Mouse (Mus musculus) forebrain, embryonic 13.5 days (tissue): Measurements from ENCODE around the gene Slc5a10. TPM values are rescaled to one million over a fixed set of nuclear protein-coding genes. Genes with fewer than 3 reads are reported as not detected.

Source experiments
- ATAC-seq: fragments of 200-750 bp; cut with Nextera tagmentation; 2 replicates; pipeline ENCODE4 v1.8.0; 2017
- H3K27ac ChIP-seq: fragments of 300-500 bp; sonication (generic); 2 replicates; pipeline ENCODE4 v1.5.1; 2015; ENCODE audit warnings: inconsistent platforms, mild to moderate bottlenecking, moderate library complexity
- H3K27me3 ChIP-seq: fragments of 300-500 bp; sonication (generic); 2 replicates; pipeline ENCODE4 v1.6.1; 2015; ENCODE audit warnings: mild to moderate bottlenecking, inconsistent platforms
- H3K36me3 ChIP-seq: fragments of 300-500 bp; sonication (generic); 2 replicates; pipeline ENCODE4 v1.6.1; 2015; ENCODE audit warnings: mild to moderate bottlenecking, inconsistent platforms; ENCODE audit not compliant: poor library complexity, severe bottlenecking
- H3K4me1 ChIP-seq: fragments of 300-500 bp; sonication (generic); 2 replicates; pipeline ENCODE4 v1.6.1; 2015; ENCODE audit warnings: inconsistent platforms
- H3K4me2 ChIP-seq: fragments of 300-500 bp; sonication (generic); 2 replicates; pipeline ENCODE4 v1.6.1; 2015; ENCODE audit warnings: inconsistent platforms, mild to moderate bottlenecking, moderate library complexity
- H3K4me3 ChIP-seq: fragments of 300-500 bp; sonication (generic); 2 replicates; pipeline ENCODE4 v1.5.1; 2015; ENCODE audit warnings: mild to moderate bottlenecking, inconsistent platforms
- H3K9ac ChIP-seq: fragments of 300-500 bp; sonication (generic); 2 replicates; pipeline ENCODE4 v1.6.1; 2015; ENCODE audit warnings: mild to moderate bottlenecking, inconsistent platforms
- H3K9me3 ChIP-seq: fragments of 300-500 bp; sonication (generic); replicated peaks from 2 replicates; pipeline ENCODE4 v1.6.1; 2016; ENCODE audit warnings: inconsistent platforms
- WGBS: fragments of 180-500 bp; shearing (Covaris S2); methylation state at CpG from one replicate; pipeline ENCODE4 v1.1.7; 2015; 5-methylcytosine and 5-hydroxymethylcytosine counted together
- polyA plus RNA-seq: library from polyadenylated mRNA; unstranded; fragments of >200 nt; fragmentation: Nextera tagmentation; extraction: Ambion mirVana; gene quantifications from 2 replicates; pipeline ENCODE4 v1.2.1, GENCODE M21; 2015

Slc5a10 gene
- polyA plus RNA-seq, 1 experiment from 2014 or later: not detected

DNA sequence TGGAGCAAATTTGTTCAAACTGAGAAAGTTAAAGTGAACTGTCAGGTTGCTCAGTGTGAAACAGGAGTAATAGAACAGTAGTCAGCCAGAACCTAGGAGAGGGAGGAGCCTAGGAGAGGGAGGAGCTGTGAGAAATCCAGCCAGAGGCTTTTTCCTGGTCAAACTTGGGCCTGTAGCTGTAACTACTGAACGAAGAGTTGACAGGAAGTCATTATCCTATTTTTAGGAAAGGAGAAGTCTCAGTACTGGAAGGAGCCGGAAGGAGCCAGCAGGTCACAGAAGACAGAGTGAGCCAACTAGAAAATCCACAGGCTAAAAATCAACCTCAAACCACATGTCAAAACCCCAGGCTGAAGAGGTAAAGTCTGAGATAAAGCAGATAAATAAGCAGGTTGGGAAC is 7.4 kb upstream of the Slc5a10 start:
- H3K4me3 ChIP-seq: no peak overlapping the region
- peaks cover 67% of the 10 kb centered on the region for H3K36me3 ChIP-seq
- no peak overlapping the region for H3K4me2 ChIP-seq
- no peaks in the 10 kb centered on the region for H3K4me1 ChIP-seq
- no peak overlapping the region for H3K9ac ChIP-seq
- H3K27ac ChIP-seq: no peak overlapping the region
- WGBS: 88% methylated on average over 2 of the region's 2 CpGs
- no peaks in the 10 kb centered on the region for H3K27me3 ChIP-seq
- H3K9me3 ChIP-seq: no peaks in the 10 kb centered on the region
- ATAC-seq: no peak

DNA sequence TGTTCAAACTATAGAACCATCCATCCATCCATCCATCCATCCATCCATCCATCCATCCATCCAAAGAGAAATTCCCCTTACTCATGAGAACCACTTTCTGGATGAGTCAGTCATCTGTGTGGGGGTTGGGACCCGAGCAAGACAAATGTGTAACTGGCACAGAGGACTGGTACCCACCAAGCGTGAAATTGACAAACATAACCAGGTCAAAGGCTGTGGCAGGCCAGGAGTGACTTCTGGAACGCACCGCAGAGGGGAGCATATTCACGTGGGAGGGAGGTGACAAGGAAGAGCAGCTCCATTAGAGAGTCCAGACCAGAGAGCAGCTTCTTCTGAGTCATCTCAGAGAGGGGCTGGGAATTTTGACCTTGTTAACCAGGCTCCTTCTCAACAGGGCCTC is 1.5 kb upstream of the Slc5a10 start:
- Histone ChIP-seq H3K27ac (no peak overlapping the region), H3K4me3 (no peak overlapping the region), H3K9ac (no peak overlapping the region), H3K36me3 (peaks cover 14% of the 10 kb centered on the region), H3K4me2 (no peak overlapping the region), H3K9me3 (no peaks in the 10 kb centered on the region), H3K4me1 (no peaks in the 10 kb centered on the region), H3K27me3 (no peaks in the 10 kb centered on the region)
- WGBS: 87% methylated on average over 5 of the region's 5 CpGs
- ATAC-seq: no peak

DNA sequence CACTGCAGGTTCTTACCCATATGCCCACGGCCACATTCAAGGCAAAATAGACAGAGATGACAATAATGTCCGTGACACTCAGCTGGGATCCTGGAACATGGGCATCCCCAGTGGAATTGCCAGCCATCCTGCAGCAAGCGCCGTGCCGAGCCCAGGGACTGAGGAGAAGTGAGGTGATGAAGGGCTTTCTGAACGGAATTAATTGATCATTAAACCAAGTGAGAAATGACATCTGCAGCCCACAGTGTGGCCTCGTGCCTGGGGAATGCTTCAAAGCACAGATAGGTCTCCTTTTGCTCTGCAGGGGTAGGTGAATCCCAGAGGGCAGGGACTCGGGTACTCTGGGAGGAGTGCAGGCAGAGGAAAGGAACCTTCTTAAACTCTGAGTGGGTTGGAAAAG is 800 bp downstream of the Slc5a10 start:
- H3K27me3 ChIP-seq: no peaks in the 10 kb centered on the region
- WGBS: 70% methylated on average over 8 of the region's 8 CpGs
- no peak overlapping the region for H3K9ac ChIP-seq
- no peak overlapping the region for H3K4me2 ChIP-seq
- no peaks in the 10 kb centered on the region for H3K9me3 ChIP-seq
- H3K36me3 ChIP-seq: no peaks in the 10 kb centered on the region
- peaks cover 4% of the 10 kb centered on the region; the same call in 1 of the 2 replicates for H3K4me1 ChIP-seq
- H3K27ac ChIP-seq: no peak overlapping the region
- no peak for ATAC-seq
- H3K4me3 ChIP-seq: no peak overlapping the region

GRCm38 (mm10) chr11:61719387-61719786 is 1.2 kb downstream of the Slc5a10 start:
- 70% methylated on average over 3 of the region's 3 CpGs for WGBS
- Histone ChIP-seq H3K27ac (no peak overlapping the region), H3K9ac (no peak overlapping the region), H3K4me2 (no peak overlapping the region), H3K27me3 (no peaks in the 10 kb centered on the region), H3K4me1 (peaks cover 4% of the 10 kb centered on the region; the same call in 1 of the 2 replicates), H3K9me3 (no peaks in the 10 kb centered on the region), H3K4me3 (no peak overlapping the region), H3K36me3 (no peaks in the 10 kb centered on the region)
- no peak for ATAC-seq

- Histone ChIP-seq H3K9ac (no peak overlapping the region), H3K27me3 (no peaks in the 10 kb centered on the region), H3K4me1 (peaks cover 4% of the 10 kb centered on the region; the same call in 1 of the 2 replicates), H3K4me3 (no peak overlapping the region), H3K4me2 (no peak overlapping the region), H3K36me3 (no peaks in the 10 kb centered on the region), H3K27ac (no peak overlapping the region), H3K9me3 (no peaks in the 10 kb centered on the region)
- WGBS: 52% methylated on average over 5 of the region's 5 CpGs
- ATAC-seq: no peak
Measured at GRCm38 (mm10) chr11:61717990-61718389, 2.6 kb downstream of the Slc5a10 start.

DNA sequence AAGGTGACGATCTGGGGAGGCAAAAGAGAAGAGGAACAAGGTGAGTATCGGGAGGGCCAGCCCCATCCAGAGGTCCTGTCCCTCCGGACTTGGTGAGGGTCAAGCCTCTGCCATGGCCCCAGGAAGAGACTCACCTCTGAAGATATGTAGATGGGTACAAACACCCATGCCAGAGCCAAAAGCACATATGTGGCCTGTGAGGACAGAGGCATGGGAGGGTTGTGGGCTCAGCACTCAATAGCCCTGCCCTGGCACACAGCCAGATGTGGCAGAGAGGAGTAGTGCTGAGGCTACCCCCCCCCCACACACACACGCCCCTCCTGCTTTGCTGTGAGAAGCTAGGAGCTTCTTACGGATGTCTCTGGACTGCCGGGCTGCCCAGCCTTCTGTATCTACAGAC is 5.5 kb downstream of the Slc5a10 start:
- 70% methylated on average over 6 of the region's 6 CpGs for WGBS
- H3K36me3 ChIP-seq: no peaks in the 10 kb centered on the region
- no peak overlapping the region for H3K4me3 ChIP-seq
- H3K27ac ChIP-seq: no peak overlapping the region
- 0 out of 2 replicates have a peak, but pooled peaks have one; percentile 45 for ATAC-seq
- no peak overlapping the region for H3K9ac ChIP-seq
- no peak overlapping the region for H3K4me2 ChIP-seq
- no peaks in the 10 kb centered on the region for H3K9me3 ChIP-seq
- H3K27me3 ChIP-seq: no peaks in the 10 kb centered on the region
- H3K4me1 ChIP-seq: peaks cover 4% of the 10 kb centered on the region; the same call in 1 of the 2 replicates

DNA sequence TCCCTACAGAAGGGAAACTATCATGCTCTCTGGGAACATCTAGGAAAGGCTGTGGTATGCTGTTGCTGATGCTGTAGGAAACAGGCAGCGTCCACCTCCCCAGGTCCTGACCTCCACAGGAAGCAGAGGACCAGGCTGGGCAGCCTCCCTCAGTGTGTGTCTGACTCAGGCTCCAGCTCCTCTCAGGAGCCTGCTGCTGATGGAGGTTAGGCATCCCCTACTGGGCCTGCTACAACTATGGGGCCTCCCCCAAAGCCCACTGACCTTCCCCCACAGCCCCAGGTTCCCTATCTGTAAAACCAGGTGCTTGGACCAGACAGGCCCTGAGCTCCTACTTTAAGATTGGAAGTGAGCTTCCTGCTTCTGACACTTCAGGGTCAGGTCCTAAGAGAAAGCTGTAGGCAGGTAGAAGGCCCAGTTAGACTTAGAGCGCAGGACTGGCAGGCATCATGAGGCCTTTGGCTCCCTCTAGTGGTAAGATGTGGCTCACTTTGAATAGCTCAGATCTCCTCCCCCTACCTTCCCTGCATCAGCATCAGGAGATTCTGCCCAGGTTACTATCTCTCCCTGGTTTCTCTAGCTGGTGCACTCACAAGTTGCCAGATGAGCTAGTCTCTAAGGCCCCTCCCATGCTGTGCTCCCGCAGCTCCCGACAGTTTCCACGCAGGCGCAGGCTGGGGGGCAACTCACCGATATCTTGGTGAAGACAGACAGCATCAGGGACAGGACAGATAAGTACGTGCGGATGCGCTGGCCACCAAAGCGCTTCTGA is 6.1 kb downstream of the Slc5a10 start:
- H3K27ac ChIP-seq: no peak overlapping the region
- no peak overlapping the region for H3K9ac ChIP-seq
- H3K4me2 ChIP-seq: no peak overlapping the region
- no peak overlapping the region for H3K4me3 ChIP-seq
- ATAC-seq: peak; percentile 79
- WGBS: 48% methylated on average over 11 of the region's 11 CpGs
- peaks cover 4% of the 10 kb centered on the region; the same call in 1 of the 2 replicates for H3K4me1 ChIP-seq
- H3K9me3 ChIP-seq: no peaks in the 10 kb centered on the region
- H3K36me3 ChIP-seq: no peaks in the 10 kb centered on the region
- no peaks in the 10 kb centered on the region for H3K27me3 ChIP-seq

DNA sequence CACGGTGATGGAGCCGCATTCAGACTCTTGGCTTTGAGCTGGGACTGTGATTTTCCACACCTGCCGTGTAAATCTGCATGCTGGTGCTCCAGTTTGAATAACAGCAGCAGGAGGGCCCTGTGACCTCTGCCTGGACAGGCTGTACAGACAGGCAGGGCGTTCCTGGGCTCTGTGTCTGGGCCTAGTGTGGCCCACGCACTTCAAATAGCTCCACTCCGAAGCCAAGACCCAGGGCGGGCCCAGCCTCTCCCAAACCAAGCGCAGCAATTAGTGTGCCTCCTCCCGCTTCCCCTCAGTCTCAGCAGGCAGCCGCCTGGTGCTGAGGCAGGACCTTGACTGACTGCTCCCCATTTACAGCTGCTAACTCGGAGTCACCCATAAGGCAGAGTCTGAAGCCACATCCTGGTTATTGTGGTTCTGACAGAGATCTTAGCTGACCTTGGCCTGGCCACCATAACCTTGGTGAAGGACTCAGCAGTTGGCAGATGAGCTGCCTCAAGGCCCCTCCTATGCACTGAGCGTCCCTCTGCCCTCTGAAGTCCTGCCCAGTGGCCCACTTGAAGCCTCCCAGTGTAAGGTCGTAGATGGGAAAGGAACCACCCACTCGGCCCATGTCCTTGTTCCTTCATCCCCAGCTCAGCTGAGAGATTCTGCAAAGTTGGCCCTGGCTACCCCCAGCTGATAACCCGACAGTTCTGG is 7.3 kb downstream of the Slc5a10 start:
- Histone ChIP-seq H3K4me1 (peaks cover 4% of the 10 kb centered on the region; the same call in 1 of the 2 replicates), H3K36me3 (no peaks in the 10 kb centered on the region), H3K4me2 (no peak overlapping the region), H3K27me3 (no peaks in the 10 kb centered on the region), H3K27ac (no peak overlapping the region), H3K9ac (no peak overlapping the region), H3K9me3 (no peaks in the 10 kb centered on the region), H3K4me3 (no peak overlapping the region)
- 62% methylated on average over 15 of the region's 15 CpGs for WGBS
- no peak for ATAC-seq

DNA sequence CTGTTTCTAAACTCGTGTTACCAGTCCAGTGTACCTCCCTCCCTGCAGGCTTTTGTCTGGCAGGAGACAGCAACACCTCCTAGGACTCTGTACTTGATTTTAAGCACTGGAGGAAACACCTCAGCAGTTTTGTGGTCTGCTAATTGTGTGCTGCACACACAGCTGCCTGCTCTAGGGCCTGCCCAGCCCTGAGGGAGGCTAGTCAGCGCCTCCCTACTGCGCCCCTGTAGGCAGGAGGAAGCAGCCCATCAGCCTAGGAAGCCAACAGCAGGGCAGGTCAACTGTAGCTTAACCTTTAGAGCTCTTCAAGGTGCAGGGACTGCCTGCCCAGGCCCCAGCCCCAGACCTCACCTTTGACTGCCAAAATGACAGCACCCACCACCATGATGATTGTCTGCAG is 11.7 kb downstream of the Slc5a10 start:
- H3K27me3 ChIP-seq: no peaks in the 10 kb centered on the region
- no peak for ATAC-seq
- 68% methylated on average over 3 of the region's 3 CpGs for WGBS

DNA sequence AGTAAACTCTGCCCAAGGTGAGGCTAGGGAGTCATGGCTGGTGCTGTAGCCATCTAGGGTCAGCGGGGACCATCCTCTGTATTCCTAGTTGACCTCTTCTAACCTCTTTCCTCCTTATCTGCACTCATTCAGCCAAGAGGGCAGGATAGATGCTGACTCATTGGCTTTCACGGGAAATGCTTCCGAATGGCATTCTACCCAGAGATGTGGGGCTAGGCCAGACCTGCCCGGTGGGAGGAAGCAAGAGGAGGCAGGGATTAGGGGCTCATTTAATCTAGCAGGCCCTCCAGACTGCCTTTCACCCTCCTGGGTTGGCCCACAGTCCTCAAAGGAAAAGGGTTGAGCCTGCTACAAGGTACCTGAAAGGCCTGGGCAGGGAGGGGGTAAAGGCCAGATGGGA is 14.4 kb downstream of the Slc5a10 start:
- no peaks in the 10 kb centered on the region for H3K4me1 ChIP-seq
- H3K4me2 ChIP-seq: no peak overlapping the region
- ATAC-seq: no peak
- H3K36me3 ChIP-seq: no peaks in the 10 kb centered on the region
- H3K27ac ChIP-seq: no peak overlapping the region
- H3K27me3 ChIP-seq: no peaks in the 10 kb centered on the region
- no peak overlapping the region for H3K9ac ChIP-seq
- no peak overlapping the region for H3K4me3 ChIP-seq
- 50% methylated on average over 4 of the region's 4 CpGs for WGBS
- no peaks in the 10 kb centered on the region for H3K9me3 ChIP-seq

More for the DNA sequence above, 11.7 kb downstream of the Slc5a10 start:
- Histone ChIP-seq H3K9ac (no peak overlapping the region), H3K9me3 (no peaks in the 10 kb centered on the region), H3K36me3 (no peaks in the 10 kb centered on the region), H3K4me3 (no peak overlapping the region), H3K27ac (no peak overlapping the region), H3K4me1 (no peaks in the 10 kb centered on the region), H3K4me2 (no peak overlapping the region)

DNA sequence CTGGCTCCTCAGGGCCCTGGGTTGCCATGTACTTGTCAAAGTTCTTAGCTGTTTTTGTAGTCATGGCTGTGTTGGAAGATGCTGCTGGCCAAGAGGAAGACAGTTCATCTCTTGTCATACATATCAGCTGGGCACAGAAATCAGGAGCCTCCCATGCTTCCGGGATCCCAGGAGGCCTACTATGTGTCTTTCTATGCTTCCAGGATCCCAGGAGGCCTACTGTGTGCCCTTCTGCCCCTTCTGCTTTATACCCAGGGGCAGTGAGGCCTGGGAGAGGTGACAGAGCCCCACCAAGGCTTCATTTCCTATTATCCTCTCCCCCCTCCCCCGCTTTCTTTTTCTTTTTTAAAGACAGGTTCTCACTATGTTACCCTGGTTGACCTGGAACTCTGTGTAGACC is 15.0 kb downstream of the Slc5a10 start:
- Histone ChIP-seq H3K4me2 (no peak overlapping the region), H3K9me3 (no peaks in the 10 kb centered on the region), H3K27me3 (no peaks in the 10 kb centered on the region), H3K4me1 (no peaks in the 10 kb centered on the region), H3K9ac (no peak overlapping the region), H3K4me3 (no peak overlapping the region), H3K36me3 (no peaks in the 10 kb centered on the region), H3K27ac (no peak overlapping the region)
- ATAC-seq: no peak
- WGBS: 100% methylated on average over 2 of the region's 2 CpGs

- 93% methylated on average over 5 of the region's 5 CpGs for WGBS
- H3K9me3 ChIP-seq: no peaks in the 10 kb centered on the region
- no peak overlapping the region for H3K9ac ChIP-seq
- no peaks in the 10 kb centered on the region for H3K27me3 ChIP-seq
- no peak overlapping the region for H3K4me2 ChIP-seq
- H3K4me1 ChIP-seq: peaks cover 9% of the 10 kb centered on the region
- H3K4me3 ChIP-seq: no peak overlapping the region
- no peak overlapping the region for H3K27ac ChIP-seq
- H3K36me3 ChIP-seq: no peaks in the 10 kb centered on the region
- ATAC-seq: no peak
Measured at GRCm38 (mm10) chr11:61702494-61702893, 18.1 kb downstream of the Slc5a10 start.
